Mouse (Mus musculus) cerebellum, adult 9-10 months (tissue): ENCODE measurements at regions not wholly inside any gene's neighbourhood (a gene's known extent, or its start where the extent isn't known, plus 50 kb on each side); places are given as distances from the start of the nearest gene placed in this dataset.

Source experiments
- DNase-seq: peaks from one replicate; pipeline ENCODE4 v3.0.0; 2022

- DNase-seq, result no peak
Measured at GRCm38 (mm10) chr16:49965528-49966250, 165.4 kb downstream of the Cd47 start.

DNA sequence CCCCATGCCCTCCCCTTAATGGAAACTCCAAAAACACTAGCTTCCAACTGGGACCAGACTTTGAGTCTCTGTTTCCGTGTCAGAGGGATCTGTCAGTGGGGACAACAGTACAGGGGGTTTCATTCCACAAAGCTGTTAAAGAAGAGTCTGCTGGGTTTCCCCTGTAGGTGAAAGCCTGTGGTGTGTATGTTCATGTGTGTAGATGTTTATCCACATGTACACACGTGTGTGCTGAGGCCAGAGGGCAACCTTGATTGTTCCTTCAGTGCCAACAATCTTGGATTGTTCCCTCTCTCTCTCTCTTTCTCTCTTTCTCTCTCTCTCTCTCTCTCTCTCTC, 165.9 kb downstream of the Cd47 start:
- DNase-seq, result no peak

DNA sequence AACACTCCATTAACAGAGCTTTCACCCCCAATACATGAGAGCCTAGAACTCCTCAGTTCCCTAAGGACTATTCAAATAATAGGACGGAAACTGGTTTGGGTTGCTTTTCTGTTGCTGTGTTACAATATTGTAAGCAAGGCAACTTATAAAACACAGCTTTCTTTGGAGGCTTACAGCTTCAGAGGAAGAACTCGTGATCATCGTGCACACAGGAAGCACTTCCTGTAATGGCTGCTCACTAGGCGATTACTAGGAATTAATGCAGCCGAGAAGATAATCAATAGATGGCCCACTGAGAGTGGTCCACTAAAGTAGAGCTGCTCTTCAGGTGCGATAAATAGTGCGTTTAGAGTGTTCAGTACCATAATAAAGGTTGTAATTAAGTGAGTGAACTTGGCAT, 166.8 kb downstream of the Cd47 start:
- no peak for DNase-seq

GRCm38 (mm10) chr16:49968291-49968870, 168.0 kb downstream of the Cd47 start:
- DNase-seq, result no peak

- no peak for DNase-seq
Measured at GRCm38 (mm10) chr16:49969035-49969434, 168.7 kb downstream of the Cd47 start.

- DNase-seq, result no peak
Measured at GRCm38 (mm10) chr16:49969693-49970296, 169.5 kb downstream of the Cd47 start.

GRCm38 (mm10) chr16:49970297-49970804, 170.0 kb downstream of the Cd47 start:
- no peak for DNase-seq

GRCm38 (mm10) chr16:49971141-49971555, 170.8 kb downstream of the Cd47 start:
- DNase-seq, result no peak

DNA sequence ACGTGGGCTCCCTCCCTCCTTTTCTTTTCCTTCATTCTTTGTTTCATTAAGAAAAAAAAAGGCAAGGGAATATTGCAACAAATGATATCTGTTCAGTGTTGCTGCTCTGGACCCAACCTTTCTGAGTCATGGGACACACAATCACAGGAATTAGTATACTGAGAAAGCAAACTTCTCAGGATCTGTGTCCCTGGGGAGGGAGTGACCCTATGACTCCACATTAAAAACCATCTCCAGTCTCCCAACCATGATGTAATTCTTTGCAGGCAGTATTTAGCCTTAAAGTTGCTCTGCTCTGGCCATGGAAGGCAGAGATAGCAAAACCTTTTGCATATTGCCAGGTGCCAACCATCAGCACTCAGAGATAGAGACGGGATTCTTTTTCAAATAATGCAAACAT, 176.9 kb downstream of the Cd47 start:
- no peak for DNase-seq

DNA sequence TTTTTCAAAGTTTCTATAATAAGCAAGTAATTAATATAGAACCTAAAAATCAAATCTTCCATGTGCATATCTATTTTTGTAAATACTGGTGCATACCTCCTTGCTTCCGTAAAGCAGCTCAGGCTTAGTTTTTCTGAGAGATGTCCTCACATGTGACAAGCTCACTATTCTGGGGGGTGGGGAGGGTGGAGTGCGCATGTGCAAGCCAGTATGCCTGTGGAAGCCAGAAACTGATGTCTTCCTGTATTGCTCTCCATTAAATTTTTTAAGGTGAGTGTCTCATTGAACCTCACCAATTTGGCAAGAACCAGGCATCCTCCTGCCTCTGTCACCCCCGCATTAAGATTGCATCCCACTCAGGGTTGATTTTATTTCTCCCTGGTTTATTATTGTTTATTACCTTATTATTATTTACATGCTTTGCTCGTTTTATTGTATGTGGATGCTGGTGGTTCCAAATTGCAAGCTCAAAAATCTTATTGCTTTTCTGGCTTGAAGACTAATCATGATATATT, 179.2 kb downstream of the Cd47 start:
- peak; percentile 65 for DNase-seq

DNA sequence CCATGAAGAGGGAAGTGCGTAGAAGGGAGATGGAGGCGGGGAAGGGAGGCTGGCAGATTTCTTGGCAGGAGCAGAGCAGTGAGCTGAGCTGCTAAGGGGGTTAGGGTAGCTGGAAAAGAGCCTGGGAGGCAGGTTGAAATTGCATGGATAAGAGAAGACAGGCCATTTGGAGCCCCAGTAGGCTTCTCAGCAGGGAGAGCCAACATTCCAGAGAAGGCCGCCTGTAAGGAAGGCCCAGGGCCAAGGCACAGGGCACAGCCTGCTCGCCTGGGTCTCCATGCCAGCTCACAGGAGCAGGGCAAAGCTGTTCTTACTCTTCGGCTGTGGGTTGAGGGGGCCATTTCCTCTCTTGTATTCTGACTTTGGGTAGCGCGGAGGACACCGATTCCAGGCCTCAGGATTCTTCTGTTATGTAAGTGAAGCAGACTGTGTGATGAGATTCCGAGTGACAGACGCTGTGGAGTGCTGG, 179.9 kb downstream of the Cd47 start:
- peak; percentile 99 for DNase-seq

GRCm38 (mm10) chr16:49982180-49982579, 181.8 kb downstream of the Cd47 start:
- peak; percentile 68 for DNase-seq

- DNase-seq, result no peak
Measured at GRCm38 (mm10) chr16:49985082-49986076, 185.0 kb downstream of the Cd47 start.

DNA sequence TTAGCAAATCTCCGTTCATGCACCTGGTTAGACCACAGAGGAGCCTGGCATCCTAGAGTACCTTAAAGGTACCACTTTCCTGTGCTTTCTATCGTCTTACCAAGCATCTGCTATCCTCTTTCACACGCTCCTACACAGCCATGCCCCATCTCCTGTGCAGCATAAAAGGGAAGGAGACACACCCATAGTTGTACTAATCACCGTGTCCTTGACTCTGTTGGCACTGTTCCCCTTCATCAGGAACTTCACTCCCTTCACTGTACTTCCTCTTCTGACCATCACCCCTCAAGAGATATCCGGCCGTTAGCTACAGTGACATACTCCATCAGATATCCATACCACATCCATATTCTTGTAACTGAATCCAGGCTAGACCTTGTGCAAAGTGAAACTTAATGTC, 186.6 kb downstream of the Cd47 start:
- DNase-seq, result no peak

GRCm38 (mm10) chr16:49995822-49996221, 195.5 kb downstream of the Cd47 start:
- no peak for DNase-seq

- no peak for DNase-seq
Measured at GRCm38 (mm10) chr16:49996593-49996992, 196.3 kb downstream of the Cd47 start.

- peak; percentile 33 for DNase-seq
Measured at GRCm38 (mm10) chr16:49997040-49997439, 196.7 kb downstream of the Cd47 start.

GRCm38 (mm10) chr16:50000805-50001204, 200.5 kb downstream of the Cd47 start:
- no peak for DNase-seq

GRCm38 (mm10) chr16:50001662-50002455, 201.5 kb downstream of the Cd47 start:
- no peak for DNase-seq

DNA sequence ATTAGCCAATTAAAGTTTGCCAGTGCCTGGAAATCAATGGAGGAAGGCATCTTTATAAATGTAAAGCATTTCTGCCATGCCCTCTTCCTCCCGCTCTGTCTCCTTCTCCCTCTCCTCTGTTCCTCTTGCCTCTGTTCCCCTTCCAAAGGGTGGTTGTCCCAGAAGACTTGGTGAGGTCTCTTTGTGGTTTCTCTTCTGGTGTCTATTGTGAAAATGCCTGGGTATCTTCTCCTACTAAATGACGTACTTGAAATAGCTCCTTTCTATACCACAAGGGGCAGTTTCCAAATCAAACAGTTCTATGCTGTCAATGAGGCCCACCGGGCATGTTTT, 202.1 kb downstream of the Cd47 start:
- no peak for DNase-seq

- DNase-seq, result no peak
Measured at GRCm38 (mm10) chr16:50009046-50009445, 208.7 kb downstream of the Cd47 start.

- DNase-seq, result peak; percentile 90
Measured at GRCm38 (mm10) chr16:50009542-50009941, 209.2 kb downstream of the Cd47 start.
